Comparison of ENCODE assay signal across 11 mouse cellular contexts in the genomic region with DNA sequence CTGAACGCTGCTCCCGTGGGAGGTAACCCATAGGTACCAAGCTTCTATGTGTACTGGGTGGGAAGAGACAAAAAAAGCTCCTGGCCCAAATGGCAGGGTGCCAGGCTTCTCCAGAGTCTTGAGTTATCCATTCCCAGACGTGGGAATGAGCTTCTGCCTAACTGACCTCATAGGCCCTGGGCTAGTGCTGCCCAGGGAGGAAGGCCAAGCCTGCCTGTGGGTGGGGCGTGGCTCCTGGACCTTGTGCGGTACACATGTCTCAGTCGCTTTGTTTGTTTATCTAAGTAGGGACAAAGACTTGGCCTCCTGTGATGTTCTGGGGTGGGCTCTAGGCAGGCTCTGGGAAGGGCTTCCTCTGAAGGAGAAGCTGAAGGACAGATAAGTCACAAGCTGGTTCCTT. TPM values are rescaled to one million over a fixed set of nuclear protein-coding genes. Genes with fewer than 3 reads are reported as not detected.
DNase-seq lines count a peak whose midpoint lies in the region; ATAC-seq lines count a peak whose summit lies in the region.
"Had no signal": no experiment of that assay in that cellular context is flagged by ENCODE, and none has a peak within 500 bp of the region (broad histone marks: within the 10 kb centered on the region; RNA-seq: fewer than 3 reads in every experiment).

No protein-coding gene starts in this region.

- H3K27ac ChIP-seq in neural tube, embryonic 15.5 days (replicated peaks): no peak overlapping the region
- no peak overlapping the region for H3K27ac ChIP-seq in midbrain, embryonic 14.5 days (replicated peaks; ENCODE audit: low read depth, low read length)
- H3K27ac ChIP-seq: embryonic facial prominence, embryonic 12.5 days; stomach, embryonic 15.5 days had no signal

- ATAC-seq in megakaryocyte, adult 5-6 weeks (ENCODE audit: poor library complexity, severe bottlenecking): no peak
- ATAC-seq in neural tube, embryonic 15.5 days (ENCODE audit: low FRiP score): no peak
- no peak for ATAC-seq in midbrain, embryonic 14.5 days (ENCODE audit: low FRiP score, low TSS enrichment)
- ATAC-seq: Patski had no signal

- H3K4me2 ChIP-seq in neural tube, embryonic 15.5 days: no peak overlapping the region
- H3K4me2 ChIP-seq in midbrain, embryonic 14.5 days (ENCODE audit: low read length): no peak overlapping the region
- H3K4me2 ChIP-seq: embryonic facial prominence, embryonic 12.5 days; stomach, embryonic 15.5 days had no signal

- H3K9me3 ChIP-seq in neural tube, embryonic 15.5 days (replicated peaks): no peaks in the 10 kb centered on the region
- H3K9me3 ChIP-seq in midbrain, embryonic 14.5 days (ENCODE audit: control insufficient read depth, low read length): no peaks in the 10 kb centered on the region
- H3K9me3 ChIP-seq: embryonic facial prominence, embryonic 12.5 days; stomach, embryonic 15.5 days had no signal

- H3K9ac ChIP-seq in neural tube, embryonic 15.5 days (replicated peaks): no peak overlapping the region
- H3K9ac ChIP-seq in midbrain, embryonic 14.5 days (replicated peaks; ENCODE audit: low read length): no peak overlapping the region
- H3K9ac ChIP-seq: embryonic facial prominence, embryonic 12.5 days; stomach, embryonic 15.5 days had no signal

- no peaks in the 10 kb centered on the region for H3K27me3 ChIP-seq in neural tube, embryonic 15.5 days (replicated peaks)
- H3K27me3 ChIP-seq in midbrain, embryonic 14.5 days (ENCODE audit: control insufficient read depth, insufficient read depth, low read length): no peaks in the 10 kb centered on the region
- H3K27me3 ChIP-seq: embryonic facial prominence, embryonic 12.5 days; stomach, embryonic 15.5 days had no signal

- no peaks in the 10 kb centered on the region for H3K36me3 ChIP-seq in neural tube, embryonic 15.5 days
- no peaks in the 10 kb centered on the region for H3K36me3 ChIP-seq in midbrain, embryonic 14.5 days (ENCODE audit: control insufficient read depth, insufficient read depth, low read length)
- H3K36me3 ChIP-seq: embryonic facial prominence, embryonic 12.5 days; stomach, embryonic 15.5 days had no signal

- DNase-seq in left cerebral cortex, adult 18-20 months (ENCODE audit: low spot score in 2 of 2): peak; percentile 39 to 64
- no peak for DNase-seq in left cerebral cortex, postnatal 4 days
- DNase-seq in frontal cortex, adult 2 months (ENCODE audit: extremely low spot score in 1 of 2, low spot score in 1 of 2): peak; percentile 28 to 38
- DNase-seq in heart, postnatal 4 days: peak; percentile 59
- peak; percentile 90 for DNase-seq in lung, postnatal 36 days
- DNase-seq in midbrain, embryonic 14.5 days: no peak

- intact Hi-C loops in left cerebral cortex, postnatal 4 days (cut with DNase I): no loop called here

- H3K4me1 ChIP-seq in neural tube, embryonic 15.5 days: peaks cover 8% of the 10 kb centered on the region; the same call in 1 of the 2 replicates
- H3K4me1 ChIP-seq in midbrain, embryonic 14.5 days (ENCODE audit: control insufficient read depth, insufficient read depth, low read length): peaks cover 11% of the 10 kb centered on the region; the same call in 1 of the 2 replicates

- H3K4me3 ChIP-seq in neural tube, embryonic 15.5 days (replicated peaks): no peak overlapping the region
- no peak overlapping the region for H3K4me3 ChIP-seq in midbrain, embryonic 14.5 days (replicated peaks; ENCODE audit: low read depth, low read length)
- H3K4me3 ChIP-seq: embryonic facial prominence, embryonic 12.5 days; stomach, embryonic 15.5 days had no signal

- WGBS in neural tube, embryonic 15.5 days: 60% methylated on average over 6 of the region's 6 CpGs
- WGBS in midbrain, embryonic 14.5 days: 67% methylated on average over 6 of the region's 6 CpGs

RNA-seq across cellular contexts. Expression of a gene that starts 11.2 kb away (rescaled TPM):
- total RNA-seq in left cerebral cortex, adult 18-20 months (2021): 10 to 100 TPM; 58.5 to 66.3 TPM
- total RNA-seq in left cerebral cortex, postnatal 4 days (2021): 10 to 100 TPM; 21.7 to 23.2 TPM
- 63.0 and 71.7 TPM in 2 replicates for polyA plus RNA-seq in frontal cortex, adult 2 months (2012; rRNA removed)
- 10 to 100 TPM; 21.1 to 21.5 TPM for total RNA-seq in heart, postnatal 4 days (2021)
- not detected in 2 replicates for total RNA-seq in megakaryocyte, adult 5-6 weeks (2015)
- total RNA-seq in megakaryocyte, adult 5-6 weeks (2017): not detected in 2 replicates
- polyA plus RNA-seq in neural tube, embryonic 15.5 days (2015; fragmentation: Nextera tagmentation; extraction: Ambion mirVana): 5.1 and 5.5 TPM in 2 replicates
- polyA plus RNA-seq in midbrain, embryonic 14.5 days (2014; fragmentation: Nextera tagmentation; extraction: Ambion mirVana): 3.3 and 5.2 TPM in 2 replicates
- polyA plus RNA-seq: Patski had no signal

RNA-seq across cellular contexts. Expression of a gene that starts 52.6 kb away (rescaled TPM):
- total RNA-seq in left cerebral cortex, adult 18-20 months (2021): 10 to 100 TPM; 32.0 to 32.8 TPM
- total RNA-seq in left cerebral cortex, postnatal 4 days (2021): 10 to 100 TPM; 24.8 to 30.7 TPM
- 37.8 and 47.5 TPM in 2 replicates for polyA plus RNA-seq in frontal cortex, adult 2 months (2012; rRNA removed)
- total RNA-seq in heart, postnatal 4 days (2021): 10 to 100 TPM; 13.4 to 13.7 TPM
- total RNA-seq in megakaryocyte, adult 5-6 weeks (2015): 20.8 and 21.8 TPM in 2 replicates
- 14.6 and 14.9 TPM in 2 replicates for total RNA-seq in megakaryocyte, adult 5-6 weeks (2017)
- polyA plus RNA-seq in neural tube, embryonic 15.5 days (2015; fragmentation: Nextera tagmentation; extraction: Ambion mirVana): 70.7 and 81.3 TPM in 2 replicates
- 61.7 and 65.1 TPM in 2 replicates for polyA plus RNA-seq in midbrain, embryonic 14.5 days (2014; fragmentation: Nextera tagmentation; extraction: Ambion mirVana)

Comparison
In these comparisons a context has a peak if more than half of its experiments do, and no peak if none do; other contexts are left out.
1. DNase-seq: peak in left cerebral cortex, adult 18-20 months (2 of 2), frontal cortex, adult 2 months (2 of 2), heart, postnatal 4 days (single experiment) and lung, postnatal 36 days (single experiment); none in left cerebral cortex, postnatal 4 days (single experiment) and midbrain, embryonic 14.5 days (single experiment).
2. RNA of a gene that starts 11.2 kb away (total RNA-seq): 58.5 to 66.3 TPM in left cerebral cortex, adult 18-20 months, 21.7 to 23.2 TPM in left cerebral cortex, postnatal 4 days and 21.1 to 21.5 TPM in heart, postnatal 4 days; not detected in megakaryocyte, adult 5-6 weeks; every median in the first group is over 10 times any median in the second.